Mouse (Mus musculus) right cerebral cortex, adult 18-20 months (tissue): ENCODE data around the gene Cacna1g.
A peak's percentile ranks its signal among the peaks of the same experiment; 100 is the strongest.

Source experiments
- DNase-seq: peaks from one replicate; pipeline ENCODE4 v3.0.0; 2022; ENCODE audit warnings: mixed read lengths

Cacna1g gene

DNA sequence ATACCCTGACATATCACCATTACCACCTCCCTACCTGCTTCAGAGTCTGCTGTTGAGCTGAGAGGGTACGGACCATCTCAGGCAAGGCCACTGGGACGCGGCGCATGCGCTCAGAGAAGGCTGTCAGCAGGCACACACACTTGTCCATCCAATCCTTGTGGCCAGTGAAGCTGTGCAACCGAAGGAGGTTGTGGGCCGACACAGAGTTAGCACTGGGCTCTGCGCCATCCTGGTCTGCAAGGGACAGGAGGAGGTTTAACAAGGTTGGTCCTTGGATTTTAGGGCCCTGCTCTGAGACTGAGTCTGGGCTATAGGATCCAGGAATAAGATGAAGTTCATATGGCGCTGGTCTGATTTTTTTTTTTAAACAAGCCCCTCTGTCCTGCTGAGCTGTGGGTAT is 6.4 kb upstream of the Cacna1g start:
- DNase-seq = no peak

DNA sequence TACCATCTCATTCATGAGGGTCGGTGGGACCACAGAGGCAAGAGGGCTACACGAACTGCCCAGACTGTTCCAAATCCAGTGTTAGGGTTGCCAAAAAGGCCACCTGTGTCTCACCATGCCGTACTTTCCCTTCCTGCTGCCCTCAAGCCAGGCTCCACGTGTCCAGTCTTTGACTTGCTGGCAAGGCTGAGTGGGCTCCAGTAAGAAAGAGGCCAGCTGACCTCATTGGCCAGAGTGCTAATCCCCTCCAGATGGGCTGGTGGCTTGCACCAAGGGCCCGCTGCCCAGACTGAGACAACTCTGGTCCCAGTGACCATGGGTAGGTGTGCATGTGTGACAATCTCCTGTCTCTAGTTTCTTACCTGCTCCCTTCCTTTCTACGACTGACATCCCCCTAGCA is 3.7 kb upstream of the Cacna1g start:
- DNase-seq = no peak

GRCm38 (mm10) chr11:94475722-94476121 is 1.7 kb upstream of the Cacna1g start:
- DNase-seq = no peak

DNA sequence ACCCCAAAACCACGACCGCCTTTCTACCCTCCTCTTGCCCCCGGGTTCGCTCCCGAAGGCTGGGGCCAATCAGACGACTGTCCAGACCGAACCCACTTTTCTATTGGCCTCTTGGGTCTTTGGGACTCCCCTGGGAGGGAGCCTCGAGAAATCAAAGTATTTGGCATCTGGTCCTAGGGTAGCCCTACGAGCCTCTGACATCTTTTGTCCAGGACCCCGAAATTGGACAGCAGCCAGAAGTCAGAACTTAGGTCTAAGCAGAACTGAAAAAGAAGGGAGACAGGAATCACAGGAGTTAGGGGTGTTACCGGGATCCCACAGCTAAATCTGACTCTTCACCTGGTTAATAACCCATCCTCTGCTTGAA is 529 bp upstream of the Cacna1g start:
- no peak for DNase-seq

DNA sequence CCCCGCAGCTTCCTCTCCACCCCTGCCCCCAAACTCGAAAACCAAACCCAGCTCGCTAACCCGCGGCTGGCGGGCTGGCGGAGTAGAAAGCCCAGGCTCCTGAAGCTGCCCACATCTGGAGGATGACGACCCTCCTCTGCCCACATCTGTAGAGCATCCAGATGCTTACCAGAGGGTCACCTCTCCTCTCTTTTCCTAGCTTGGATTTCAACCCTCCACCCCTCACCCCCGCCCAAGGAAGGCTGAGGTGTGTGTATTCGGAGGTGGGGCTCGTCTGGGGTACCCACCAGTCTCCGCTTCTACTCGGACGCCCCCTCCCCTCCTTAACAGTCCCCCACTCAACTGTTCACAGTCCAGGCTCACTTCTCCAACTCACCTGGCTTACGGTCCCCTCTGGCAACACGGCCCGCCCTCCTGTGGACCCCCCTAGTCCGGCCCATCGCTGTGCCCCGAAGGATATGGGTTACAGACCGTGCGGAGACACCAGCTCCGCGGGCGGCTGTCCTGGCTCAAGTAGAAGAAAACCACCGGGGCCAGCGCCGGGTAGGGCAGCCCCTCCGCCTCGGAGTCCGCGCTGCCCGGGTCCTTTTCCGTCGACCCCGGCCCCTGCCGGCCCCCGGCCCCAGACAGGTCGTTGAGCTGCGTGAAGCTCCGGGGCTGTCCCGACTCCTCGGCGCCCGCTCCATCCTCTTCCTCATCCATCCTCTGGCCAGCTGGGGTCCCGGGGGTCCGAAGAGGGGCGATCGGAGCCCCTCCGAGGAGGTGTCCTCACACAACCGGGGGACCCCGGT is 887 bp downstream of the Cacna1g start:
- no peak for DNase-seq

GRCm38 (mm10) chr11:94472585-94472915 is 1.4 kb downstream of the Cacna1g start:
- no peak for DNase-seq

DNA sequence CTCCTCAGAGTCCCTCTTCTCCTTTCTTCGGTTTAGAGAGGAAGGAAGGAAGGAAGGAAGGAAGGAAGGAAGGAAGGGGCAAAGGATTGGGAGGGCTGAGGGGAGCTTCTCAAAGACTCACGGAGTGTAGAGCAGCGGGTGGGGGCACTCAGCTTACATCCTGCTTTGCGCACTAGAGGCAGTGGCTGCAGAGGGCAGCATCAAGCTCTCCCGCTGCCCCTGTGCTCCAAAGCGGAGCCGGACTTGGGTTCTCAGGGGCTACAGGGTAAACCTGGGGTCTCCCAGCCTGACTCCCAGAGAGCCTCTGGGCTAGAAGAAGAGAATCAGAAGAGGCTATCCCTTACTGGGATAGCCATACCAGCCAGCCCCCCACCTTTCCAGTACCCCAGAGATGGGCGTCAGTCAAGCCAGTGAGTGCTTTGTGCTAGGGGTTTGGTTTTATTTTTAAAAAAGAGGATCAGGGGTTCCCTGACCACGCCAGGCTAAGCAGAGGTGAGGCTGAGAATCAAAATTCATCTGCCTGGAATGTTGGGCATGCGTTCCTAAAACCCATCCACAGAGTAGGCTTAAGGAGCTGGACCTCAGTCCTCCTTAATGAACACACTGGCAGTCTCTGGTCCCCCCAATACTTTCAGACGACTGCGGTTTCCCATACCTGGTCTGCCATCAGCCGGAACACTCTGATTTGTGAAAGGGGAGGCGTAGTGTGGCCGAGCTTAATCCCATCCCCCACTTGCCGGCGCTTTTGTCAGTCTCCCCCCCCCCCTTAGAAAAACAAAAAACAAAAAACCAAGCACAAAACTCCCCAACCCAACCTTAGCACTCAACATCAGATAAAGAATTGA is 2.0 kb downstream of the Cacna1g start:
- no peak for DNase-seq

GRCm38 (mm10) chr11:94470391-94470790 is 3.6 kb downstream of the Cacna1g start:
- no peak for DNase-seq

- no peak for DNase-seq
These were observed 4.6 kb downstream of the Cacna1g start for GRCm38 (mm10) chr11:94469136-94470064.

DNA sequence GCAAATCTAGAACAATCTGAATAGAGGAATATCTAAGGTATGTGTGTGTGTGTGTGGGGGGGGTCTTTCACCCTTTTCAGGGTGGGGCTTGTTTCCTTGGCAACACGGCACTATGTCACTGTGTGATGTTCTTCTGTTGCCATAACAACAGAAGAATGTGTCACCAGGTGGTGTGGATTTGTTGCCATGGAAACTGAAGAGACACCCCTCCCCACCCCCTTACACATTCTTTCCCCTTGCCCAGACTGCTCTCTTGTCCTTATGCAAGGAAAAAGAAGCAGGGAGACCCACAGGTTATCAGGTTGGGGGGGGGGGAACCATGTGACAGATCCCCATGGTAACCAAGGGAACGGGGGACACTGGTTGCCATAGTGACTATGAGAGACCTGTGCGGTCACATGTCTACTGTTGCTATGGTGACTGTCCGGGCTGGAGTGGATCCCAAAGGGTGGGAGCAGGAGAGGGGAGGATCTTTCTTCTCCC is 5.4 kb downstream of the Cacna1g start:
- peak; percentile 76 for DNase-seq

DNA sequence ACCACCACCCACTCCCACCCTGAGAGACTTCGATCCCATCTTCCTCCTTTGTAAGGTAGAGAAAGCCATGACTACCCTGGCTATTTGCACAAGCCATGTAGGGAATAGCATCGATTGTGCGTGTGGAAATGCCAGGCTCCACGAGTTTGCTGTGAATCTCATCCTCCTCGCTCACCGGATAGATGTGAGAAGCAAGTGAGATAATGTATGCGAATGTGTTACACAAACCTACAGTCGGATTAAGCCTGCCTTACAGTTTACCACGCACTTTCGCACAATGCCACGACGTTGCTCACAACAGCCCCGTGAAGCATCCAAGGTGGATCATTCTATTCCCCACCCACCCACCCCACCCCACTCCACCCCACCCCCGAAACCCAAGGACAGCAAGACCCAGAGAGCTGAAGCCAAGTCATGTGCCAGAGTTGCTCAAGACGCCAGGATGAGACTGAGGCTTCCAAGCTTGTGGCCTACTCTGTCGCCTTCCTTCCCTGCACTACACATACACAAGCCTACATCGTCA is 7.6 kb downstream of the Cacna1g start:
- no peak for DNase-seq

- no peak for DNase-seq
These were observed 9.8 kb downstream of the Cacna1g start for GRCm38 (mm10) chr11:94464170-94464569.

DNA sequence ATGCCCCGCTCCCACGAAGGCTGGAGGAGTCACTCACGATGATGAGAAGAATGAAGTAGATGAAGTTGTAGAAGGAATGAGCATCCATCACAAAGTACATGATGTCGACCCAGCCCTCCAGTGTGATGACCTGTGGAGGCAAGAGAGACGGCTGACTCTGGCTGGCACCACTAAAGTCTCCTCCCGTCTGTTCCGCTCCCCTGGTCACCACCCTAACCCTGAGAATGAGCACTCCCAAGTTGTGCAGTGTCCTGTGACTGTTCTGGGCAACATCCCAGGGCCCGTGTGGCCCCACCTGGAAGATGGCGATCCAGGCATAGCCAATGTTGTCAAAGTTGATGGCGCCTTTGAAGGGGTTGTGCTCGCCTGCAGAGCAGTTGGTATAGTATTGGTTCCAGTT is 12.1 kb downstream of the Cacna1g start:
- no peak for DNase-seq

DNA sequence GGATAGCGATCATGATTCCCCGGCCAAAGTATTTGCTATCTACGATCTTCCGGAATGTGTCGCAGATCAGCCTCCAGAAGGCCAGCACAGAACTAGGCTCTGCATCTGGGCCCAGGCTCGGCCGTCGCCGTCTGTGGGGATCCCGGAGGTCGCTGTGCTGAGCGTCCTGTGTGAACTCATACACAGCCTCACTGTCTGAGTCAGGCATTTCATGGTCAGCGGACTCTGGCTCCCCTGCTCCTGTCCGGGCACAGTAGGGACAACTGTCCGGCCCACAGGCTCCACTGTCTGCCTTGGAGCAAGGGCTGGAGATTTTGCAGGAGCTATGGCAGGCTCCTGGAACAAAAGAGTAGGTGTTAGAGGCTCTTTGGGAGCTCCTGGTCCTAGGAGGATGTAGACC is 17.0 kb downstream of the Cacna1g start:
- DNase-seq = no peak

DNA sequence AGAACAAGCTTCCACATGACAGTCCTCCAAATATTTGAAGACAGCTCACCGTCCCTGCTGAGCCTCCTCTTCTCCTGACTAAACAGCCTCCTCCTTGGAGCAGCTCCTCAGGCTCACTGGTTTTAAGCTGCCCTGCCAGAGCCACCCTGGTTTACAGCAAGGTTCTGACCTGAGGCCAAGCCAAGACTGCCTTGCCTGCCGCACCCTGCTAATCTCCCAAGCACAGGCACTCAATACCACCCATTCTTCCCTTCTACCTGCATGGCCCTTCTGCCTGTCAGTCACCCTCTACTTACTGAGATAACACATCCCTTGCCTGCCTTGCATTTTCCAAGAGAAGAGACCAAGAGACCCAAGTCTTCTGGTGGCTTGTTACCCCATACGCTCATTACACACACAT is 17.7 kb downstream of the Cacna1g start:
- DNase-seq = no peak

GRCm38 (mm10) chr11:94455161-94455820 is 18.7 kb downstream of the Cacna1g start:
- DNase-seq = no peak

GRCm38 (mm10) chr11:94454756-94455155 is 19.2 kb downstream of the Cacna1g start:
- peak; percentile 68 for DNase-seq

- no peak for DNase-seq
These were observed 22.8 kb downstream of the Cacna1g start for GRCm38 (mm10) chr11:94451091-94451773.

DNA sequence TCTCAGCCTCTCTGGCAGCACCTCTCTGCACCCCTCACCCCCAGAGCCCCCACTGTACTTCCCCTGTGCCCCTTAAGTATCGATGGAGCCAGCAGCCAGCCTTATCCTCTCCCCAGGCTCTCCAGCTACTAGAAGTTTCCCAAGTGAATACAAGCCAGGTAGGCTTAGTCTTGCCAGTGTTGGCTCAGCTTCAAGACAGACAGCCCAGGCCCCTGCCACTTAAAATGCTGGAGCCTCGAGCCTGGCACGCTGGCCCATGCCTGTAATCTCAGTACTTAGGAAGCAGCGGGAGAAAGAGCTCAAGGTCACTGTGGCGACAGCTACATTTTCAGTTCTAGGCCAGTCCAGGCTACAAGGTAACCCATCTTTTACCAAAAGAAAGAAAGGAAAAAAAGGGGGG is 24.1 kb downstream of the Cacna1g start:
- no peak for DNase-seq

DNA sequence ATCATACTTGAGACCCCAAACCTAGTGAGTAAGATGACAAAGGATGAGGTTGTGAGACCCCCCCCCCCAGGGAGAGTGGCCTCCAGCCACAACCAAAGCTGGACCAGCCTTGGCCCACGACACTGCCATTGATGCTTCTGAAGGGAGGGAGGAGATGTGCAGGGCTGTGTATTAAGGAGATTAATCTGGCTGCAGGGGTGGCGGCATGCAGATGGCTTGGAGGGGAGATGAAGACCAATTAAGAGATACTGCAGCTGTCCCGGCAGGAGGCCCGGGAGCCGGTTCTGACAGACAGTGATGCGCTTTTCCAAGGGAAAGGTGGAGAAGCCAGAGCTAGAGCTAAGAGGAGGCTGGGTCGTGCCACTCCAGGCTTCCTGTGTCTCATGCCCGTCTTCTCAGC is 24.8 kb downstream of the Cacna1g start:
- no peak for DNase-seq

GRCm38 (mm10) chr11:94447017-94447416 is 27.0 kb downstream of the Cacna1g start:
- DNase-seq = no peak

- no peak for DNase-seq
These were observed 28.7 kb downstream of the Cacna1g start for GRCm38 (mm10) chr11:94445300-94445699.
